Mouse (Mus musculus): ENCODE results near the gene Tnrc6b.

Gene Tnrc6b

GRCm38 (mm10) chr15:80710608-80711363 lies at the start of gene Tnrc6b:
Gene Tnrc6b, plus strand, starts transcription at chr15:80711313.
- TF ChIP-seq GATA4 (IDR thresholded peaks at IDR 0.05; ENCODE audit: insufficient replicate concordance, low read length) = no peak

- no peak for TF ChIP-seq GATA4 (IDR thresholded peaks at IDR 0.05; ENCODE audit: insufficient replicate concordance, low read length)
Measured at GRCm38 (mm10) chr15:80664444-80664843, 46.7 kb upstream of the Tnrc6b start.

- TF ChIP-seq GATA4 (IDR thresholded peaks at IDR 0.05; ENCODE audit: insufficient replicate concordance, low read length) = no peak
Measured at GRCm38 (mm10) chr15:80671295-80672252, 39.5 kb upstream of the Tnrc6b start, which contains the start of gene Fam83f. Gene Fam83f, plus strand, starts transcription at chr15:80671847.

- no peak for TF ChIP-seq GATA4 (IDR thresholded peaks at IDR 0.05; ENCODE audit: insufficient replicate concordance, low read length)
Measured at GRCm38 (mm10) chr15:80672810-80673209, 38.3 kb upstream of the Tnrc6b start.

- TF ChIP-seq GATA4 (IDR thresholded peaks at IDR 0.05; ENCODE audit: insufficient replicate concordance, low read length) = no peak
Measured at GRCm38 (mm10) chr15:80673337-80674095, 37.6 kb upstream of the Tnrc6b start.

GRCm38 (mm10) chr15:80674700-80675099 lies 36.4 kb upstream of the Tnrc6b start:
- TF ChIP-seq GATA4 (IDR thresholded peaks at IDR 0.05; ENCODE audit: insufficient replicate concordance, low read length) = no peak

- TF ChIP-seq GATA4 (IDR thresholded peaks at IDR 0.05; ENCODE audit: insufficient replicate concordance, low read length) = no peak
Measured at GRCm38 (mm10) chr15:80679515-80680215, 31.4 kb upstream of the Tnrc6b start.

GRCm38 (mm10) chr15:80680347-80681030 lies 30.6 kb upstream of the Tnrc6b start:
- TF ChIP-seq GATA4 (IDR thresholded peaks at IDR 0.05; ENCODE audit: insufficient replicate concordance, low read length) = no peak

GRCm38 (mm10) chr15:80681466-80681881 lies 29.6 kb upstream of the Tnrc6b start:
- TF ChIP-seq GATA4 (IDR thresholded peaks at IDR 0.05; ENCODE audit: insufficient replicate concordance, low read length) = no peak

GRCm38 (mm10) chr15:80682343-80682742 lies 28.8 kb upstream of the Tnrc6b start:
- TF ChIP-seq GATA4 (IDR thresholded peaks at IDR 0.05; ENCODE audit: insufficient replicate concordance, low read length) = no peak

- no peak for TF ChIP-seq GATA4 (IDR thresholded peaks at IDR 0.05; ENCODE audit: insufficient replicate concordance, low read length)
Measured at GRCm38 (mm10) chr15:80683151-80683550, 28.0 kb upstream of the Tnrc6b start.

GRCm38 (mm10) chr15:80683990-80684389 lies 27.1 kb upstream of the Tnrc6b start:
- no peak for TF ChIP-seq GATA4 (IDR thresholded peaks at IDR 0.05; ENCODE audit: insufficient replicate concordance, low read length)

GRCm38 (mm10) chr15:80684786-80685602 lies 26.1 kb upstream of the Tnrc6b start:
- TF ChIP-seq GATA4 (IDR thresholded peaks at IDR 0.05; ENCODE audit: insufficient replicate concordance, low read length) = peak; percentile 18; the same call in 1 of the 2 replicates

Data from liver, adult (tissue).